Mouse (Mus musculus) monocyte, adult 2 months (primary cell): ENCODE results near the gene Ccr4.

ENCODE experiments used
- DNase-seq, 2 experiments: peaks; one replicate each; pipeline ENCODE4 v3.0.0; 2022; ENCODE audit warnings: low spot score in 2 of 2, low read depth in 1 of 2

Ccr4 gene

DNA sequence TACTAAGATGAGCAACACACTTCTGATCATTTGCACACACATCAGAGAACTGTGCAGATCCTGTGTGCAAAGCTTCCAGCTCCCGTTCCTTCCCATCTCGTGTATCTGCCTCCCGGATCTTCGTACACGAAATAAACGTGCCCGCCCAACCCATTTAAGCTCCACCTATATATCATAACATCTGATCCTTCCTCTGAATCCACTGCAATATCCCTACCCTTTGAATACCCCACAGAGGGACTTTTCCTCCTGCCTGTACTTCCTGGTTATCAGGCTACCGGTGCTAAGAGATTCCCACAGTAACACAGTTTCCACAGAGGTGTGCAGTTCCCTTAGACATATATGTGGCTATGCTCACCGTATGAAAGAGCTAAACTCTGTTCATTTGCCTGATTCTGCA, at the start of gene Ccr4:
TSS of gene Ccr4 (minus strand) at position 101 of the 400 bp plus-strand sequence.
- DNase-seq: no peak

DNA sequence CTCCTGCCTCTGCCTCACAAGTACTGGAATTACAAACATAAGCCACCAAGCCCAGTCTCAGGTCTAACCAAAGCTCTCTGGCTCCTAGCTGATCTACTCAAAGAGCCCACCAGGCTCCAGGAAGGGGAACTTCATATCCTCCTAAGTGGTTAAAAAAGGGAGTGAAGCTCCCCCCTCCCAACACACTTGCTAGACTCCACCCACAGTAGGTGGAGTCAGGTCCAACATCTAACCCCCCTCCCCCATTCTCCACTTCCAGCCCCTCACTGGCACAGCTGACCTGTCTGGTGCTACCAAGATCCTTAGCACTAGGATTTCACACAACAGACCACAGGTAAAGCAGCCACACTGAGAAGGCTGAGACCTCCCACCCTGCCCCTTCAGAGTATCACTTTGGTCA, 49.1 kb upstream of the Ccr4 start:
- no peak for DNase-seq

DNA sequence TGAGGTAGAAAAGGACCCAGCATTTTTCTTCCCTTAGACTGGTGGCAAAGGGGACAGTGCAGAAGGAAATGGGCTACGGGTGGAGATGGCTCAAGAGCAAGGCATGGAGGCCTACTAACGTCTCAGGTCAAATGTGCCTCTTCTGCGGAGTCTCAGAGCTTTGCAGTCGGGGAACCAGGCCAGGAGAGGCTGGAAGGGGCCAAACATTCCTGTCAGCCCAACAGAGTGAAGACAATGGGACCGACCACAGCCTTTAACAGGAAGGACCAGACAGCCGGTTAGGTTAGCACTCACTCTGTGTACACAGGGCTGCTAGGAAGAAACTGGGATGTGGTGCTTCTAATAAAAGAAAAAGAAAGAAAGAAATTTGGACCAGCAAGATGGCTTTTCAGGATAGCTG, 45.3 kb upstream of the Ccr4 start:
- no peak for DNase-seq

DNA sequence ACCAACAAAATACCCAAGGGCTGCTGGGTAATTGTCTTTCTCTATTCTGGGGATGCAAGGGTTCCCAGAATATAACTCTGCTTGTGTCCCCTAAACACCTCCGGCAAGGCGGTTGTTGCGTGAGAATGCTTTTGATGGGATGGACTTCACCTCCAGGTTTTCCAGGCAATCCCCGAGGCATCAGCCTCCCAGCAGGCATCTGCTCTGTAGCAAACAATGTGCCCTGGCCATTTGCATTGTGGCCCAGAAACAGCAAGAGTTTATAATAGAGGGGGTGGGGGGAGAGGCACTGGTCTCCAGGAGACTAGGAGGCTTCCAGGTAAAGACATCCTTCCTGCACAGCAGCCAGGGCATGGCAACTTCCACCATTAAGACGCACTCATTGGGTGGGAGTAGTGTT, 44.4 kb upstream of the Ccr4 start:
- no peak for DNase-seq

DNA sequence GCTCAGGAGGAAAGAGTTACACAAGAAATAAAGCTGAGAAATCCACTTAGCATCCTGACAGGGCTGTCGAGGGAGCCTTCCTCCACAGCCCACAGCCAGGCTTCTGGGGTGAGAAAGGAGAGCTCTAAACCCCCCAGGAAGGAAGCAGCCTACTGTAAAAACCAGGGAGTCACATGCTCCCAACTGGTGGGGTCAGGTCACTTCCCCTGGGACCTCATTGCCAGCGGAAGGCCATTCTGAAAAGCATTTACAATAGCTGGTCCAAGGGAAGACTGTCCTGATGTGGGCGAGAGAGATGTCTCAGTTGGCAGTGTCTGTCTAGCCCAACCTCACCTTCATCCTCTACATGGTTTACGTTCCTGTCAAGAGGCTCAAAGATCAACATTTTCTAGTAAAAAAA, 43.8 kb upstream of the Ccr4 start:
- DNase-seq: no peak

DNA sequence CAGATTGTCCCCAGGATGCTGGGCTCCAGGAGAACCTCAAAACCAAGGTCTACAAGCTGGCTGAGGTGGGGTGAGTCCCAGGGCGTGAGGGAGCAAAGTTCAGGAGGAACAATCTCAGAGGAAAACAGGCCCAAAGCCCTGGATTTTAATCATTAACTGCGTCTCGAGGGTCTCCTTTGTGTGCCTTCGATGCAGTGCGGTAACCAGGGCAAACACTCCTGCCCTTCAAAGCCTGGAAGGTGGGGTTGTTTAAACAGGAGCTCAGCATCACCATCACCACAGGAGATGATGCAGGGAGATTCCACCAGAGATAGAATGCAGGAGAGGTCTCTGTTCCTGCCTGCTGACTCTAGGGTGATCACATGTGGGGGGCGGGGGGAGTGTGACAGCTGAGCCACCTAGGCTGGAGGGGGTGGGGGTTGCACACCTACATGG, 42.9 kb upstream of the Ccr4 start:
- DNase-seq: no peak

DNA sequence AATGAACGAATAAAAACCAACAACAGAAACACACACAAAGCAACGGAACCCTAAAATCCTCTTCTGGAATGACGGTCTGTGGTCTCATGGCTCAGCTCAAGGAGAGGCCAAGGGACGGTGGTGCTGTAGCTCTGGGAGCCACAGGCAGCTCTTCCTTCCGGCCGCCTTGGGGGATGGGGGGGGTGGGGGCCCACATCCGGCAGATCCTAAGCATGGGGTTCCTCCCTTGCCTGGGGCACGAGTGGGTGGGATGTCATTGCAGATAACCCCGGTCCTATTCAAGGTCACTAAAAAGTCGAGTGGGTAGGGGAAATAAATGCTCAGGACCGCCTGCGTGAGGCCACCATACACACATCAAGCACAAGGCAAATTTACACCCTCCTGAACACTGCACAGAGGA, 42.0 kb upstream of the Ccr4 start:
- no peak for DNase-seq

DNA sequence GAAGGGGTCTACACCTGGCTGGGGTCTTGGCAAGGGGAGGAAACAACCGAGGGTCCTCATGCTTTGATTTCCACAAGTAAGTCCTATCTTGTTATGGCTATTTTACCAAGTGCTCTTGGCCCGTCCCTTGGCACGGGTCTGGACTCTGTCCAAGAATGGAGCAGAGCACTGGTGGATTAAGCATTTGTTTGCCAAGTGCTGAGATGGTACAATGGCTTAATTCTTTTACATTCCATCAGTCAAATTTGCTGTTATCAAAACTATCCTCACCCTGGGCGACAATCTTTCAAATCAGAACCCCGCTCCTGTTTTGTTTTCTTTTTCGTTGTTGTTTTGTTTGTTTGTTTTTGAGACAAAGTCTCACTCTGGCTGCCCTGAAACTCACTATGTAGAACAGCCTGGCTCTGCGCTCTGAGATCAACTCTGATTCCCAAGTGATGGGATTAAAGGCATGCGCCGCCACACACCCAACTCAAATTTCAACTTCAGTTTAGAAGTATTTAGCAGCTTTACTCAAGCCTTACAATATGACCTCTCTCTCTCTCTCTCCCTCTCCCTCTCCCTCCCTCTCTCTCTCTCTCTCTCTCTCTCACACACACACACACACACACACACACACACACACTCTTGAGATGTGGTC, 40.2 kb upstream of the Ccr4 start:
- DNase-seq: no peak

DNA sequence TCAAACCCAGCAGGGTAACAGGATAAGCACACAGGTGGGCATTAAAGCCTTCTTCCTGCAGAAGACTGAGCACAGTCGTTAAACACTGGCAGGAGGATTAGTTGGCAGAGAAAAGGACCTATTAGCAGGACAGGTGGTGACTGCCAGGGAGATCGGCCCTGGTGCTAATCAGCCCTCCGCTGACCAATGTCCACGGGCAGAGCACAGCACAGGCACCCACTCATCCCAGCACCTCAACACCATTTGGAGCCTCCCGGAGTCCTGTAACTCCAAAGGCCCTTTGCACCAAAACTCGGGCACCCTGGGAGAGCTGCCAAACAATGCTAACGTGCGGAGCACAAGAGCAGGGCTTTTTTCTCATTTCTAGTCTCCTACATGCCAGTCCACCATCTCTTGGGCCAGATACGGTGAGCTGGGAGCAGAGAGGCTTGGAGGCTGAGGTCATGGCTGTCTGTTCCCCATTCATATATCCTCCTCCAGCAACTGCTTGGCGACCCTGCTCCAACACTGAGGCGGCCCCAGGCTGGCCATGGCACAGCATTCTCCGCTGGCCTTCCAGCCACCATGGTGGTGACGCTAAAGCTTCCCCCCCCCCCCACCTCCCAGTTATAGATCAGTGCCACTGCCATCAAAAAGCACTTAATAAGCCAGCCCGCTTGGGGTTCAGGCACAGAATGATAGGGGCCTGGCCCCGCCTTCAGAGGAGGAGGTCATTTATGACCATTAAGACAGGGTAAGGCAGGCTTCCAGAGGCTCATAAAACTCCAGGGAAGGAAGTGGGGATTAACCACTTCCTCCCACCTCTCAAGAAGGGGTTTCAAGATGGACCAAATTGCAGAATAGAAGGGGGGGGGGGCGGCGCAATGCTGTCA, 39.4 kb upstream of the Ccr4 start:
- no peak for DNase-seq

DNA sequence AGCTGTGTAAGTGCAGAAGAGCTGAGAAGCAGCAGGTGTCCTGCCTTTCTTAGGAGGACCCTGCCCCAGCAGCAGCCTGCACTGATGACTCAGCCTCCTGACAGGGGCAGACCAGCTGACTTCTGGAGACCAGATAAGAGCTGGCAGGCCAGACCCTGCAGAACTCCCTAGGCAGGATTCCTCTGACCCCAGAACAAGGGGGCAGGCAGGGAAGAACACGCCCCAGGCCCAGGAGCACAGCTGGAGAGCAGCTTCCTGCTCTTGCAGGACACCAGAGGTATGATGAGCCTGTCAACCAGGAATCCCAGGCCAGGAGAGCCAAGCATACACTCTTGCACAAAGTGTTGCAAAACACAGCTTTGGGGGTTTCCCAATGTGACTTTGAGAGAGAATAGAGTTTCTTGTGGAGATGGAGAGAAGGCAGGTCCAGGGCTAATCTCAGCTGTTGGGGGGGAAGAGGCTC, 36.6 kb upstream of the Ccr4 start:
- no peak for DNase-seq

DNA sequence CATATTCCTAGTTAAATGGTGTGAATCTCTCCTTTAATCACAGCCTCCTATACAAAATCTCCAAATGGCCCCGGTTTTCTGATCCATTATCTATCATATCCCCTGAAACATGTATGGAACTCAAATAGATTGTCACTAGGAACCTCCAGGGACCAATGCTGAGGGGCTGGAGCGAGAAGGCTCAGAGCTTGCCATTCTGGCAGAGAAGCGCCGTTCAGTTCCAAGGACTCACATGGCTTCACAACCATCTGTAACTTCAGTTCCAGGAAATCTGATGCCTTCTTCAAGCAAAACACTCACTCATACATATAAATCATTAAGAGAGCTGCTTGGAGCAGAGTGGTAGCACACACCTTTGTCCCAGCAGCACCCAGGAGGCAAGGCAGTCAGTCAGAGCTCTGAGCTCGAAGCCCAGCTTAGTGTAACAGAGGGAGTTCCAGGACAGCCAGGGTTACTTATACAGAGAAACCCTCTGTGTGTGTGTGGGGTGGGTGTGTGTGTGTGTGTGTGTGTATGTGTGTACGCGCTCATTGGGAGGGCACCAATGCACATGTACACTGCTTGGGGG, 34.4 kb upstream of the Ccr4 start:
- DNase-seq: no peak

DNA sequence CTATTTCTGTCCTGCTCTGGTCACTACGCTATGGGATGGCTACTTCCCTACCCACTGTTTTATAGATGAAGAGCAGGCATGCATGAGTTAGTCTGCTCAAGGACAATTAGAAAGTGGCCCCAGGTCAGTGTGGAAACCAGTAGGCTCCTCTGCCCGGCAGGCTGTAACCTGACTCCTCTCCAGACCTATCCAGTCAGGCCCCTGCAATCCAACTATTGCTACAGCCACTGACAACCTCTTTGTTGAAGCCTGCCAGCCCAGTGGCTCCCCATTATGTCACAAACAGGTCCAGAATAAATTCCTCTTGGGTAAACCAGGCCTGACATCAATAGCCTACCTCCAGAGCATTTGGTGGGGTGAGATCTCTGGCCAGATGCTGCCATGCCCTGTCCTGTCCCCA, 31.9 kb upstream of the Ccr4 start:
- no peak for DNase-seq

DNA sequence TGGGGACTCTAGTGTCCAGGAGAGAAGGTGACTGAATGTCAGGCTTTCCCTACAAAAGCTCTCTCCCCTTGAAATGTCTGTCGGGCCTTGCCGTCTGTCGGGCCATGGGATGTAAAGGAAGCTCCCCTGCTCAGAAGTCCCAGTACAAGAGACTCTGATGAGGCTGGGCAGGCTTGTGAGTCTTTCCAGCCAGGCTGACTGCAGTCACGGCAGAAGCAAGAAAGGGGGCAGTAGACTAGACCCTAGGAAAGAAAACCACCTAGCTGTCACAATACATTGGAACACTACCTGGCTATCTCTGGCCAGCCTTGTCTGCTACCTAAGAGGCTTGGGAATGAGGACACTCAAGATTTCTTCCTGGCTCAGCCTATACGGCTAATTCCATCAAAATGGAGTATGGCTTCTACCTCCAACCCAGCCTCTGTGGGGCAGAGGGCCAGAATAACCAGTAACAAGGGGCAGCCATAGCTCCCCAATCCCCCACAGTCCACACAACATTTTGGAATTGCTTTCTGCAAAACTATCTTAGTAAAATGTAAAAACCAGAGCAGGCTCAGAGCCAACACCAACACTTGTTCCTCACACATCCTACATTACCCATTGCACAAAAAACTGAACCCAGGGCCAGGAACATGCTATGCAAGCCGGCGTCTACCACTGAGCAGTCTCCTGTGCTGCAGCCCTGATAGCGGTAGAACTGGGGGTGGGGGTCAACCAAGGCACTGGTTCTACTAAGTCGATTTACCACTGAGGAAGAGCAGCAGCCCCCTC, 30.2 kb upstream of the Ccr4 start:
- DNase-seq: no peak

DNA sequence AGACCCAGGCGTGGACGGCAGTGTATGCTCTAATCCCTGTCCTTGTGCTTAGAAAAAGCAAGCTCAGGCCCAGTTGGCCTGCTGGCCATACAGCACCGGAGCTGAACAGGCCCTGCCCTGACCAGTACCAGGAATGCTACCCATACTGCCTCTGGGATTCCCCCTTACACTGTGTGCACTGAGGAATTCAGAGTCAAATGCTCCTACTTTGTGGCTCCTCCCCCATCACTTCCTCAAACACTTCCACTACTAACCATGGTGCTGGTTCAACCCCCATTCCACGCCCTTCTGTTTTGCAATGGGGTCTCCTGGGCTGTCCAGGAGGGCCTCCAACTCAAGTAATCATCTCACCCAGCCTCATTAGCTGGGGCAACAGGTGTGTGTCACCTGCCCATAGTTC, 29.1 kb upstream of the Ccr4 start:
- no peak for DNase-seq

DNA sequence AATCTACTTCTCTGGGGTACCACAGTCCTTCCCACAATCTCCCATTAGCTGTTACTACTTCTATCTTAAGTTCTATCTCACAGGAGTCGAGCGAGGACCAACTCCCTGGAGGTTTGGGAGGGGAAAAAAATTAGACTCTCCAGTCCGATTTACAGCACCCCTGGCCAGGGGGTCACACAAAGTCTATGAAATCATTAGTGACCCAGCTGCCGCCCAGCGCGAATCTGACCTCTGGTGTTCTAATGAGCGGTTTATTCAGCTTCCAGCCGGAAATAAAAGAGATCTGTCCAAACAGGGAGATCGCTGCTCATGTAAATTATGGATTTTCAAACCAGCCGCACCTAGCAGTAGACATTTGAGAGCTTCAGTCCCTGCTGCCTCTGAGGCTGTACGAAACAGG, 26.6 kb upstream of the Ccr4 start:
- no peak for DNase-seq

DNA sequence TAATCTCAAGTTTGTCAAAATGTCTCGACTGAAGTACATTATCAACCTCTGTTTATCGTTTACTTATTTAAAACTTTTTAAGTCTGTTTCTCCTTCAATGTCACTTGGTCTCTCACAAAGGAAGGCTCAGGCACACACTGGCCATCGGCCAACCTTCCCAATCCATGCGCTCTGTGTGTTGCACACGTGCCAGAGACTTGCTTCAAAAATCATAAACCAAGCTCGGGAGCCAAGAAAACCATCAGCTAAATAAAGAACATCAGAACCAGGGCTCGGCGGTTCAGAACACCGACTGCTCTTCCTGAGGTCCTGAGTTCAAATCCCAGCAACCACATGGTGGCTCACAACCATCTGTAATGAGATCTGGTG, 23.9 kb upstream of the Ccr4 start:
- no peak for DNase-seq

DNA sequence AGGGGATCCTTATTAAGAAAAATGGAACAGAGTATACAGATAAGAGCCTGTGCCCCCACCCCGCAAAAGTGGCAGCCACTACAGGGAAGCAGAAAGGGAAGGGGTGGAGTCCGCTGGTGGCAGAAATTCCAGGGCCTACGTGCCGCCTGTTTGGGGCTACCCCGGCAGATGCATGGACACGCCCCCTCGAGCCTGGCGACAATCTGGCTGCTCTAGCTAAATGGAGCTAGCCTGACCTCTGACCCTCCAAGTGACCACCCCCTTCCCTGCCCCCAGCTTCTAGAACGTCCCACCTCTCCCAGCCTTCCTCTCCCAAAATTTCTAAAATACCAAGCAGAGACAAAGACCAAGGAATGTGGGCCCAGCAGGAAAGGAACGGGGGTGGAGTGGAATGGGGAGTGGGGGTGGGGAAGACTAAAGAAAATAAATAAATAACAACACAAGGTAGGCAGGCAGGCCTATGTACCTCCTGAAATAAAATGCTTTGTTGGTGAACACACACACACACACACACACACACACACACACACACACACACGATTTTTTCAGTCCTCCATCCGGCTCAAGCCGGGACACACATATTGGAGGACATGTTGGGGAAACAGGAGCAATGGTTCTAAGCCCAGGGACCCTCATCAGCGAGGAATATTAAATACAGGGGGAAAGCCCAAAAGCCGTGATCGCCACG, 23.4 kb upstream of the Ccr4 start:
- no peak for DNase-seq

DNA sequence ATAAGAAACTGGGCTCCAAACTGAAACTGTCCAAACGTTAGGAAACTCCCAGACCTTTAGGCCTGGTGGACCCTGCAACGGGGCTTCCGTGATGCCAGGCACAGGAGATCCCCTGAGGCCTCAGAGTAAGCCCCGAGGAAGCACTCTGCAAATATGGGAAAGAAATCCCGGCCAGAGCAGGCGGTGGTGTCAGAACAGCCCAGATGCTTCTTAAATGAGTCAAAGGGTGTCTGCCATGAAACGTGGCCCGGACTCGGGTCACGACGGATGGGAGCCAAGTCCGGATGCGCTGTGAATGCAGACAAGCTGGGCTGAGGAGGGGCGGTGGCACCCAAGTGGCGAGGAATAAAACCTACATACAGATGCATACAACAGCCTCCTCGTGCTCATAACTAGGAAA, 22.4 kb upstream of the Ccr4 start:
- DNase-seq: no peak

DNA sequence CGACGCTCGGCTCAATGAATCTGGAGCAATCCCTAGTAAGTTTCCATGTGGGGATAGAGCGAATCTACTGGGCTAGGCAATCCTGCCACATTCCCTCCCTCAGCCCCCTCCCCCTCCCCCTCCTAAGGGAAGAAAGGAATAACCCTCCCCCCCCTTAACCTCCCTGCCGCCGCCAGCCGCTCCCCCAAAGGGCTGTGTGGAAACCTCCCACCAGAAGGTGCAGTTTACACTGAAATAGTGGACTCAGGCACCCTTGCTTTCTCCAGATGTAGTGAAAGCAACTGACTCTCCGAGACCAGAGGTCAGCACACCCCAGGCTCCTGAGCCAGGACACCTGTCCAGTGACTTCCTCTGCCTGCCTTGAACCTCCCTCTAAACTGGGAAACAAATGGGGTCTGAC, 21.9 kb upstream of the Ccr4 start:
- DNase-seq: no peak

DNA sequence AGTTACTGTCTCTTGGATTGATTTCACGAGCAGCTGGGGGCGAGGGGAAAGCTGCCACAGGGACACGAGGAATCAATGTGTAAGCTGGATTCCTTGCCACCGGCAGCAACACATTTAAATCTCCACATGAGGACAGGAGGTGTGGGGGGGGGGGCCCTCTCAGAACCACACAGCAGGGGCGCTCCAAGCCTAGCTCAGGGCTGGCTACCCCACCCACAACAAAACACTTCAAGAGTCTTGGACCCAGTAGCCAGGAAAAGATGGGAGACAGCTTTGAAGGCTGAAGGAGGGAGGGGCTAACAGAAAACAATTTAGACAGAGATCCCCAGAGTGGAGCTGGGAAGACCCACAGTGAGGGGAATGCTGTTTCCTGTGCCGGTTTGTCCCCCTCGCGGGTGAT, 21.2 kb upstream of the Ccr4 start:
- DNase-seq: no peak

DNA sequence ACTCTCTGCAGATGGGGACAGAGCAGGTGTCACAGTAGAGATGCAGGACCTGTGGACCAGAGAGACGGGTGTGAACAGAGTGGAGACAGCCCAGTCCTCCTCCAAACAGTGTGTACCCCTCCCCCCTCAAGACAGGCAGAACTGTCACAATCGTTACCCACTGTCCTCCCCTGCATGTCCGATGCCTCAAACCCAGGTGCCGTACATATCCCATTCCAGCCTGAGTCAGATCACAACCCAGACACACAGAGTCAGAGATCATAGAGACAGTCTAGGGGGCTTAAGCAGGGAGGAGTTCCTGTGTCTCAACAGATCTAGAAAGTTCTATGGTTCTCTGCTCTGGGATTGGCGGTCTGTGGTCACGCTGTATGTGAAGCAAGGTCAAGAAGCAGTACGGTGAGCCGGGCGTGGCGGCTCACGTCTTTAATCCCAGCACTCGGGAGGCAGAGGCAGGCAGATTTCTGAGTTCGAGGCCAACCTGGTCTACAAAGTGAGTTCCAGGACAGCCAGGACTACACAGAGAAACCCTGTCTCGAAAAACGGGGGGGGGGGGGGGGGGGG, 20.4 kb upstream of the Ccr4 start:
- no peak for DNase-seq
